ENCODE assay signal across 8 mouse cellular contexts in genomic region chr11:99041051-99041729, GRCm38 (mm10). TPM values are rescaled to one million over a fixed set of nuclear protein-coding genes. Genes with fewer than 3 reads are reported as not detected.
A peak's percentile ranks its signal among the peaks of the same experiment; 100 is the strongest.
DNase-seq lines count a peak whose midpoint lies in the region; ATAC-seq and TF ChIP-seq lines count a peak whose summit lies in the region.

Igfbp4 (plus strand) TSS chr11:99041244.

- TF ChIP-seq POLR2A in CH12.LX (IDR thresholded peaks at IDR 0.05; ENCODE audit: low read depth, low read length): no peak
- 0 out of 2 replicates have a peak, but pooled peaks have one; percentile 39 for TF ChIP-seq POLR2A in lung, adult 2 months (IDR thresholded peaks at IDR 0.05; ENCODE audit: borderline replicate concordance, extremely low read depth, low read depth, low read length)

- H3K27ac ChIP-seq in CH12.LX (ENCODE audit: insufficient read depth, low read depth): no peak within 1 kb of the TSS
- H3K27ac ChIP-seq in forebrain, embryonic 14.5 days (ENCODE audit: low read depth, low read length): peak within 1 kb of the TSS; percentile 74
- peak within 1 kb of the TSS; percentile 90 for H3K27ac ChIP-seq in heart, postnatal 0 days (ENCODE audit: low read depth)
- H3K27ac ChIP-seq in neural tube, embryonic 14.5 days (ENCODE audit: low read depth, low read length): peak within 1 kb of the TSS; percentile 76

- no peaks in the 10 kb centered on the region for H3K79me2 ChIP-seq in CH12.LX (replicated peaks; ENCODE audit: control insufficient read depth, extremely low read depth, insufficient read depth, poor library complexity, severe bottlenecking)

- peak within 1 kb of the TSS; percentile 79 for H3K4me2 ChIP-seq in CH12.LX (ENCODE audit: insufficient read depth, low read depth, poor library complexity, severe bottlenecking)
- peak within 1 kb of the TSS; percentile 97 for H3K4me2 ChIP-seq in forebrain, embryonic 14.5 days (ENCODE audit: low read length)
- peak within 1 kb of the TSS; percentile 91 for H3K4me2 ChIP-seq in heart, postnatal 0 days (ENCODE audit: low read depth, low read length)
- peak within 1 kb of the TSS; percentile 86 for H3K4me2 ChIP-seq in neural tube, embryonic 14.5 days (ENCODE audit: low read depth, low read length)

- in situ Hi-C loops in CH12.LX (cut with MboI; ENCODE audit: low pct_ligation_motif_present, low pct_unique_long_range_greater_than_20kb, low sequenced_read_pairs): loop anchor here (5.0 kb wide), 1 partner anchor 91 kb away; no protein-coding TSS in a partner anchor

- TF ChIP-seq EP300 in CH12.LX (IDR thresholded peaks at IDR 0.05; ENCODE audit: low read length): no peak
- no peak for TF ChIP-seq EP300 in heart, postnatal 0 days (IDR thresholded peaks at IDR 0.05; ENCODE audit: low read depth)

- H3K9ac ChIP-seq in CH12.LX (ENCODE audit: insufficient read depth, low read depth): peak within 1 kb of the TSS; percentile 23; the same call in 1 of the 2 replicates
- H3K9ac ChIP-seq in forebrain, embryonic 14.5 days (ENCODE audit: low read length): peak within 1 kb of the TSS; percentile 76
- peak within 1 kb of the TSS; percentile 71 for H3K9ac ChIP-seq in heart, postnatal 0 days (replicated peaks; ENCODE audit: low read depth, low read length)
- H3K9ac ChIP-seq in neural tube, embryonic 14.5 days (replicated peaks; ENCODE audit: low read depth, low read length): peak within 1 kb of the TSS; percentile 88

- peak; percentile 77 for ATAC-seq in forebrain, embryonic 14.5 days
- peak; percentile 65 for ATAC-seq in heart, postnatal 0 days (ENCODE audit: insufficient read depth, low read depth)
- ATAC-seq in neural tube, embryonic 14.5 days (ENCODE audit: low read depth): peak; percentile 64

- H3K9me3 ChIP-seq in CH12.LX (replicated peaks; ENCODE audit: low read length): no peaks in the 10 kb centered on the region
- H3K9me3 ChIP-seq in forebrain, embryonic 14.5 days (replicated peaks; ENCODE audit: control insufficient read depth, low read length): no peaks in the 10 kb centered on the region
- H3K9me3 ChIP-seq in heart, postnatal 0 days (replicated peaks; ENCODE audit: control insufficient read depth, low read length): no peaks in the 10 kb centered on the region
- H3K9me3 ChIP-seq in neural tube, embryonic 14.5 days (ENCODE audit: control insufficient read depth, low read length): no peaks in the 10 kb centered on the region

- H3K27me3 ChIP-seq in CH12.LX (replicated peaks): peaks cover 40% of the 10 kb centered on the region
- H3K27me3 ChIP-seq in forebrain, embryonic 14.5 days (replicated peaks; ENCODE audit: control insufficient read depth, insufficient read depth, low read length): no peaks in the 10 kb centered on the region
- no peaks in the 10 kb centered on the region for H3K27me3 ChIP-seq in heart, postnatal 0 days (ENCODE audit: control insufficient read depth, insufficient read depth, low read length)
- no peaks in the 10 kb centered on the region for H3K27me3 ChIP-seq in neural tube, embryonic 14.5 days (ENCODE audit: control insufficient read depth, insufficient read depth, low read length)

- DNase-seq in CH12.LX (ENCODE audit: extremely low read depth): no peak
- peak; percentile 23 for DNase-seq in adrenal gland, adult 8-10 months
- DNase-seq in forebrain, embryonic 14.5 days (ENCODE audit: low spot score): peak; percentile 75
- peak; percentile 52 for DNase-seq in heart, postnatal 0 days (ENCODE audit: low spot score)
- peak; percentile 89 for DNase-seq in kidney, postnatal 14 days
- DNase-seq in lung, adult 2 months: peak; percentile 52
- peak; percentile 68 for DNase-seq in thymus, postnatal 4 days

- TF ChIP-seq CTCF in CH12.LX (conservative IDR thresholded peaks at IDR 0.05 in 1 of 2, IDR thresholded peaks at IDR 0.05 in 1 of 2; ENCODE audit: low read depth in 2 of 2, low read length in 2 of 2): no peak
- TF ChIP-seq CTCF in heart, postnatal 0 days (IDR thresholded peaks at IDR 0.05; ENCODE audit: low read depth): no peak
- TF ChIP-seq CTCF in lung, adult 2 months (IDR thresholded peaks at IDR 0.05; ENCODE audit: insufficient read depth, low read length): no peak

- H3K36me3 ChIP-seq in CH12.LX (replicated peaks in 1 of 2; ENCODE audit: control insufficient read depth in 1 of 2, insufficient read depth in 1 of 2, low read length in 1 of 2): no peaks in the 10 kb centered on the region
- no peaks in the 10 kb centered on the region for H3K36me3 ChIP-seq in forebrain, embryonic 14.5 days (ENCODE audit: control insufficient read depth, insufficient read depth, low read length)
- no peaks in the 10 kb centered on the region for H3K36me3 ChIP-seq in heart, postnatal 0 days (replicated peaks; ENCODE audit: control insufficient read depth, insufficient read depth, low read length)
- H3K36me3 ChIP-seq in neural tube, embryonic 14.5 days (ENCODE audit: control insufficient read depth, insufficient read depth, low read length): no peaks in the 10 kb centered on the region

- peaks cover 4 to 21% of the 10 kb centered on the region in 2 experiments; a peak in 3 of 4 replicates for H3K4me1 ChIP-seq in CH12.LX (ENCODE audit: control insufficient read depth in 1 of 2, insufficient read depth in 2 of 2)
- peaks cover 4% of the 10 kb centered on the region; the same call in 1 of the 2 replicates for H3K4me1 ChIP-seq in forebrain, embryonic 14.5 days (ENCODE audit: control insufficient read depth, insufficient read depth, low read length)
- peaks cover 21% of the 10 kb centered on the region; the same call in 1 of the 2 replicates for H3K4me1 ChIP-seq in heart, postnatal 0 days (ENCODE audit: control insufficient read depth, insufficient read depth)
- H3K4me1 ChIP-seq in lung, adult 2 months (ENCODE audit: control insufficient read depth, insufficient read depth, low read length): peaks cover 11% of the 10 kb centered on the region
- H3K4me1 ChIP-seq in neural tube, embryonic 14.5 days (ENCODE audit: control insufficient read depth, insufficient read depth, low read length): peaks cover 5% of the 10 kb centered on the region; the same call in 1 of the 2 replicates

- no peak for TF ChIP-seq RAD21 in CH12.LX (IDR thresholded peaks at IDR 0.05; ENCODE audit: low read depth, low read length)

- H3K4me3 ChIP-seq in CH12.LX (replicated peaks in 1 of 3; ENCODE audit: low read depth in 2 of 3, low read length in 2 of 3, poor library complexity in 1 of 3): peak within 1 kb of the TSS in 2 of 3 experiments; percentile 13 to 31
- H3K4me3 ChIP-seq in forebrain, embryonic 14.5 days (ENCODE audit: low read depth, low read length): peak within 1 kb of the TSS; percentile 62
- peak within 1 kb of the TSS; percentile 62 for H3K4me3 ChIP-seq in heart, postnatal 0 days (ENCODE audit: low read depth, low read length)
- H3K4me3 ChIP-seq in lung, adult 2 months (replicated peaks; ENCODE audit: extremely low read depth, low read depth, low read length): peak within 1 kb of the TSS; percentile 67
- H3K4me3 ChIP-seq in neural tube, embryonic 14.5 days (ENCODE audit: low read depth, low read length): peak within 1 kb of the TSS; percentile 60

- WGBS in forebrain, embryonic 14.5 days: 0% methylated on average over 51 of the region's 63 CpGs
- under 1% methylated on average over 63 of the region's 63 CpGs for WGBS in heart, postnatal 0 days
- WGBS in lung, adult 2 months: 1% methylated on average over 63 of the region's 63 CpGs
- WGBS in neural tube, embryonic 14.5 days: under 1% methylated on average over 59 of the region's 63 CpGs

- dilution Hi-C loops in CH12.LX (cut with MboI; ENCODE audit: extremely low pct_ligation_motif_present, extremely low pct_unique_long_range_greater_than_20kb, low sequenced_read_pairs): no loop called here

TF ChIP-seq in CH12.LX, 34 proteins besides CTCF, POLR2A, EP300 and RAD21:
- TF ChIP-seq SIN3A (IDR thresholded peaks at IDR 0.05; ENCODE audit: low read length) (no peak), IRF4 (IDR thresholded peaks at IDR 0.05; ENCODE audit: low read depth, low read length) (no peak), ETS1 (conservative IDR thresholded peaks at IDR 0.05; ENCODE audit: low read depth, low read length) (no peak), KAT2A (IDR thresholded peaks at IDR 0.05; ENCODE audit: insufficient replicate concordance, low read length) (no peak), NELFE (IDR thresholded peaks at IDR 0.05; ENCODE audit: low read depth, low read length) (no peak)

RNA-seq across cellular contexts. Expression of gene Igfbp4, which starts in this region (rescaled TPM):
- total RNA-seq in CH12.LX (2012; rRNA removed) (0.04 and 0.21 TPM in 2 replicates), CH12.LX (2014; rRNA removed) (not detected in 2 replicates)
- 0.16 and 0.20 TPM in 2 replicates for polyA plus RNA-seq in CH12.LX (2012; ENCODE audit: insufficient read length, low read depth)
- total RNA-seq in adrenal gland, adult 8-10 months (2022): 100 to 1,000 TPM in 2 of 4 experiments, 10 to 100 TPM in 2; 84.1 to 133 (median 104) TPM
- polyA plus RNA-seq in forebrain, embryonic 14.5 days (2014; fragmentation: Nextera tagmentation; extraction: Ambion mirVana): 125 and 139 TPM in 2 replicates
- total RNA-seq in heart, postnatal 0 days (2014; rRNA removed; ENCODE audit: low replicate concordance): 221 and 277 TPM in 2 replicates
- 186 and 201 TPM in 2 replicates for polyA plus RNA-seq in heart, postnatal 0 days (2015; fragmentation: Nextera tagmentation; extraction: Ambion mirVana)
- 459 and 481 TPM in 2 replicates for polyA plus RNA-seq in lung, adult 2 months (2012; rRNA removed)
- 53.7 and 132 TPM in 2 replicates for polyA plus RNA-seq in neural tube, embryonic 14.5 days (2014; fragmentation: Nextera tagmentation; extraction: Ambion mirVana)

Comparison
In these comparisons a context has a peak if more than half of its experiments do, and no peak if none do; other contexts are left out.
1. RNA of gene Igfbp4 (total RNA-seq): 221 to 277 TPM in heart, postnatal 0 days and 84.1 to 133 TPM in adrenal gland, adult 8-10 months; 0.04 to 0.21 TPM in CH12.LX; every median in the first group is over 10 times any median in the second.
2. RNA of gene Igfbp4 (polyA plus RNA-seq): 459 to 481 TPM in lung, adult 2 months, 186 to 201 TPM in heart, postnatal 0 days, 125 to 139 TPM in forebrain, embryonic 14.5 days and 53.7 to 132 TPM in neural tube, embryonic 14.5 days; 0.16 to 0.20 TPM in CH12.LX; every median in the first group is over 10 times any median in the second.
3. H3K9ac ChIP-seq: peak in every context shown above with its lines; median percentile 88 in neural tube, embryonic 14.5 days; 76 in forebrain, embryonic 14.5 days; 71 in heart, postnatal 0 days; 23 in CH12.LX.
4. Peak in every context shown above with its lines, with median percentiles within 50 percentile points of each other: H3K4me2 ChIP-seq, H3K4me3 ChIP-seq and ATAC-seq.